Mouse (Mus musculus) kidney, embryonic 14.5 days (tissue): ENCODE measurements around the gene Olfr1325. TPM values are rescaled to one million over a fixed set of nuclear protein-coding genes. Genes with fewer than 3 reads are reported as not detected.
"Not testable (repeated sequence)": the region's sequence is repeated elsewhere in the genome, so short reads cannot be mapped to it uniquely, and the experiment has no call there.

ENCODE experiments used
- ATAC-seq: fragments of 200-750 bp; cut with Nextera tagmentation; 2 replicates; pipeline ENCODE4 v1.8.0; 2017; ENCODE audit warnings: moderate number of reproducible peaks, mild to moderate bottlenecking, moderate TSS enrichment, moderate library complexity; ENCODE audit not compliant: low FRiP score, low TSS enrichment
- H3K27ac ChIP-seq: fragments of 300-500 bp; sonication (generic); 2 replicates; pipeline ENCODE4 v1.5.1; 2014; ENCODE audit warnings: low read depth, mild to moderate bottlenecking, low read length, moderate library complexity, mixed read lengths
- H3K27me3 ChIP-seq: fragments of 300-500 bp; sonication (generic); 2 replicates; pipeline ENCODE4 v1.6.1; 2014; ENCODE audit warnings: mild to moderate bottlenecking, low read length; ENCODE audit not compliant: control insufficient read depth, insufficient read depth
- H3K36me3 ChIP-seq: fragments of 300-500 bp; sonication (generic); 2 replicates; pipeline ENCODE4 v1.6.1; 2014; ENCODE audit warnings: low read length, mixed read lengths; ENCODE audit not compliant: control insufficient read depth, insufficient read depth
- H3K4me1 ChIP-seq: fragments of 300-500 bp; sonication (generic); 2 replicates; pipeline ENCODE4 v1.6.1; 2014; ENCODE audit warnings: low read length, mixed read lengths; ENCODE audit not compliant: control insufficient read depth, insufficient read depth
- H3K4me2 ChIP-seq: fragments of 300-500 bp; sonication (generic); replicated peaks from 2 replicates; pipeline ENCODE4 v1.6.1; 2014; ENCODE audit warnings: low read depth, mild to moderate bottlenecking, low read length
- H3K4me3 ChIP-seq: fragments of 300-500 bp; sonication (generic); 2 replicates; pipeline ENCODE4 v1.5.1; 2014; ENCODE audit warnings: mild to moderate bottlenecking, low read length
- H3K9ac ChIP-seq: fragments of 300-500 bp; sonication (generic); 2 replicates; pipeline ENCODE4 v1.6.1; 2014; ENCODE audit warnings: low read depth, mild to moderate bottlenecking, low read length, moderate library complexity
- H3K9me3 ChIP-seq: fragments of 300-500 bp; sonication (generic); 2 replicates; pipeline ENCODE4 v1.6.1; 2016; ENCODE audit warnings: low read length; ENCODE audit not compliant: control insufficient read depth
- WGBS: fragments of 180-500 bp; shearing (Covaris S2); extraction: QIAGEN DNeasy Blood & Tissue Kit; methylation state at CpG from one replicate; pipeline ENCODE4 v1.1.7; 2014; 5-methylcytosine and 5-hydroxymethylcytosine counted together
- polyA plus RNA-seq: library from polyadenylated mRNA; unstranded; fragments of >200 nt; fragmentation: Nextera tagmentation; extraction: Ambion mirVana; gene quantifications from 2 replicates; pipeline ENCODE4 v1.2.1, GENCODE M21; 2014

Olfr1325 gene
- polyA plus RNA-seq = not detected in 2 replicates

GRCm38 (mm10) chrX:74592379-74592778 is at the start of gene Olfr1325:
Gene Olfr1325, plus strand, starts transcription at chrX:74592679.
- H3K4me2 ChIP-seq = no peak within 1 kb of the TSS
- H3K4me3 ChIP-seq = no peak within 1 kb of the TSS
- H3K9me3 ChIP-seq = no peaks in the 10 kb centered on the region
- ATAC-seq = no peak
- WGBS = 84% methylated on average over 2 of the region's 2 CpGs
- H3K27me3 ChIP-seq = no peaks in the 10 kb centered on the region
- no peak within 1 kb of the TSS for H3K27ac ChIP-seq
- no peaks in the 10 kb centered on the region for H3K4me1 ChIP-seq
- no peak within 1 kb of the TSS for H3K9ac ChIP-seq
- H3K36me3 ChIP-seq = no peaks in the 10 kb centered on the region

- H3K9ac ChIP-seq = no peak within 1 kb of the TSS
- no peak within 1 kb of the TSS for H3K4me3 ChIP-seq
- H3K27me3 ChIP-seq = no peaks in the 10 kb centered on the region
- no peaks in the 10 kb centered on the region for H3K36me3 ChIP-seq
- H3K4me1 ChIP-seq = no peaks in the 10 kb centered on the region
- no peak within 1 kb of the TSS for H3K27ac ChIP-seq
- no peaks in the 10 kb centered on the region for H3K9me3 ChIP-seq
- no peak within 1 kb of the TSS for H3K4me2 ChIP-seq
- ATAC-seq = no peak
Measured at GRCm38 (mm10) chrX:74574788-74575187, 17.7 kb upstream of the Olfr1325 start, which contains the start of gene Olfr1326-ps1. Gene Olfr1326-ps1, minus strand, starts transcription at chrX:74574888.

- not testable (repeated sequence) for H3K27me3 ChIP-seq, H3K4me3 ChIP-seq, H3K9me3 ChIP-seq, H3K36me3 ChIP-seq, H3K4me1 ChIP-seq, H3K9ac ChIP-seq, H3K27ac ChIP-seq, H3K4me2 ChIP-seq
- ATAC-seq = peak; percentile 60; the same call in 1 of the 2 replicates
- WGBS = 67% methylated on average over 3 of the region's 5 CpGs
Measured at GRCm38 (mm10) chrX:74645466-74646323, 53.2 kb downstream of the Olfr1325 start, which contains the start of gene Gm5640. Gene Gm5640, minus strand, starts transcription at chrX:74645635.

GRCm38 (mm10) chrX:74646393-74646792 is 53.9 kb downstream of the Olfr1325 start:
- H3K36me3 ChIP-seq, H3K9me3 ChIP-seq, H3K9ac ChIP-seq, H3K4me3 ChIP-seq, H3K27me3 ChIP-seq, H3K27ac ChIP-seq, H3K4me2 ChIP-seq, H3K4me1 ChIP-seq, ATAC-seq: not testable (repeated sequence)
- WGBS = no CpG with 5 or more reads among the region's 1 CpGs

Other genes starting within 250 kb of the Olfr1325 start
- 128 and 153 TPM in 2 replicates for gene Lage3, start 239.1 kb upstream of the Olfr1325 start, polyA plus RNA-seq
- 56.5 and 74.6 TPM in 2 replicates for gene Ubl4a, start 219.5 kb upstream of the Olfr1325 start, polyA plus RNA-seq
- 16.2 and 23.5 TPM in 2 replicates for gene Slc10a3, start 219.3 kb upstream of the Olfr1325 start, polyA plus RNA-seq
- 29.4 and 36.3 TPM in 2 replicates for gene Fam3a, start 199.4 kb upstream of the Olfr1325 start, polyA plus RNA-seq
- gene Ikbkg, start 199.4 kb upstream of the Olfr1325 start, polyA plus RNA-seq = 12.7 and 22.0 TPM in 2 replicates
- 41.4 and 49.6 TPM in 2 replicates for gene G6pdx, start 163.5 kb upstream of the Olfr1325 start, polyA plus RNA-seq
- gene Gm6880, start 111.3 kb upstream of the Olfr1325 start, polyA plus RNA-seq = not detected in 2 replicates
- gene Olfr1326-ps1, start 17.8 kb upstream of the Olfr1325 start, polyA plus RNA-seq = not detected in 2 replicates
- not detected in 2 replicates for gene Gm5640, start 53.0 kb downstream of the Olfr1325 start, polyA plus RNA-seq
- gene Gm6890, start 148.2 kb downstream of the Olfr1325 start, polyA plus RNA-seq = not detected in 2 replicates
- gene Gm5936, start 244.5 kb downstream of the Olfr1325 start, polyA plus RNA-seq = not detected in 2 replicates